Mouse (Mus musculus) ovary, adult 18-20 months (tissue): ENCODE measurements around the gene Mss51.
A peak's percentile ranks its signal among the peaks of the same experiment; 100 is the strongest.

ENCODE experiments used
- DNase-seq: peaks from one replicate; pipeline ENCODE4 v3.0.0; 2022; ENCODE audit warnings: low spot score, mixed read lengths

Mss51 gene

DNA sequence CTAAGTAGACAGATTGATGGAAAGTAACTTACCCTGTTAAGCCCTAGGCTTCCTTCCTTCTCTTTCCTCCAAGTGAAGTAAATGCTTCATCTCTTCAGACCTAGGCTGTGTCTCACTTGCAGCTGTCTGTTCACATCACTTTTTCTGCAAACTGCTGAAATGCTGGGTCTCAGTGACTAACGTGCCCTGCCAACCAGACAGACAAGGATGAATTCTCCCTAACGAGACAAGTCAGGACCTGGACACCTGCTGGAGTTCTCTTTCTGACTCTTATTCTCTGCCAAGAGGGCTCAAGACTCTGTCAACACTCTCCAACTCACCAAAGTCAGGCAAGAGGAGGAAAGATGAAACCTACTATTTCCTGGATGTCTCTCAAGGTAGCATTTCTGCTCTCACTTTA lies at the start of gene Mss51:
Gene Mss51, minus strand, starts transcription at position 299 of the 400 bp plus-strand sequence.
- DNase-seq: no peak

DNA sequence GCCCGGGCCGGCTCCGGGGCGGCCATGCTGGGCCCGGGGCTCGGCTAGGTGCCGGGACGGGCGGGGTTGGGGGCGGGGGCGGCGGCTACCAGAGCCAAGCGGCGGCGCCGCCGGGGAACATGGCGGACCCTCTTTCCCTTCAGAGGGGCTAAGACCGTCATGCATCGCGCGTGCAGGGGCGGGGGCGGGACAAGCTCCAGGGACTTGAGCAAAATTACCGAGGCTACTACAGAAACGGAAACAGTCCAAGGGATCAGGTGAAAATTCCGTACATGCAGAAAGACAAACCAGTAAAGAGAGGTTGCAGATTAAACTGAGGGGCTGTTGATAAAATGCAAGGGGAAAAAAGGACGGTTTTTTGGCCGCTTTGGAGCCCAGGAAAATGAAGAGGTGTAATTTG lies 49.7 kb upstream of the Mss51 start, which contains the start of gene Ppp3cb:
Gene Ppp3cb, minus strand, starts transcription at position 159 of the 400 bp plus-strand sequence.
- DNase-seq: peak; percentile 76

DNA sequence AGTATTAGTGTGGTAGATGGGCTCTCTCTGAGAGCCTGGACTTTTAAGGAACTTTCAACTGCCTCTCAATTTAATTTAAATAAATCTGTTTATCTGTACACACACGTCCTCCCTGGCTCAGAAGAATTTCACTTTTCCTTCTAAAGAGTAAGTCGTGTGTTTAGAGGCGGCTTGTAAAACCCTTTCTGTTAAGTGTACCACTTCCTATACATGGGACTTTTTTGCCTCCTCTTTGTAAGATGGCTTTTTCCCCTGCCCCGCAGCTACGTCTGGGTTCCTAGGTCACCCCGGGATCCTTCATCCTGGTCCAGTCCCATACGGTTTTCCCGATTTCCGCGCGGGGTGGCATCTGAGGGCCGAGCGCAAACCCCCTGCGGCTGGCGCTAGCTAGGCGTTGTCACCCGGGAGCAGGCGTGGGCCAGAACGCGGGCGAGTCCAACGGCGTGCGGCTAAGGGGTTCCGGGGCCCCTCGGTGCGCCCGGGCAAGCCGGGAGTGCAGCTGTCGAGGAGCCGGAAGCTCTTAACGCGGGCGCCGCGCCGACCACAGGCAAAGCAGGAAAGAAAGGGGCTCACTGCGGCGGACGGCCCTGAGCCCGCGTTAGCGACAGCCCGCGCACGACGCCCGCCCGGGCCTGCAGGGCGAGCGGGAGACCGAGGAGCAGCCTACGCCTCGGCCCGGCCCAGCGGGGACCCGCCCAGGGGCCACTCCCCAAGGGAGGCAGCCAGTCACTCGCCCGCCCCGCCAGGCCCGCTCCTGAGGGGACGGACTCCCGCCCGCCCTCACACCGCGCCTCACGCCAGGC lies 49.0 kb upstream of the Mss51 start:
- peak; percentile 92 for DNase-seq

DNA sequence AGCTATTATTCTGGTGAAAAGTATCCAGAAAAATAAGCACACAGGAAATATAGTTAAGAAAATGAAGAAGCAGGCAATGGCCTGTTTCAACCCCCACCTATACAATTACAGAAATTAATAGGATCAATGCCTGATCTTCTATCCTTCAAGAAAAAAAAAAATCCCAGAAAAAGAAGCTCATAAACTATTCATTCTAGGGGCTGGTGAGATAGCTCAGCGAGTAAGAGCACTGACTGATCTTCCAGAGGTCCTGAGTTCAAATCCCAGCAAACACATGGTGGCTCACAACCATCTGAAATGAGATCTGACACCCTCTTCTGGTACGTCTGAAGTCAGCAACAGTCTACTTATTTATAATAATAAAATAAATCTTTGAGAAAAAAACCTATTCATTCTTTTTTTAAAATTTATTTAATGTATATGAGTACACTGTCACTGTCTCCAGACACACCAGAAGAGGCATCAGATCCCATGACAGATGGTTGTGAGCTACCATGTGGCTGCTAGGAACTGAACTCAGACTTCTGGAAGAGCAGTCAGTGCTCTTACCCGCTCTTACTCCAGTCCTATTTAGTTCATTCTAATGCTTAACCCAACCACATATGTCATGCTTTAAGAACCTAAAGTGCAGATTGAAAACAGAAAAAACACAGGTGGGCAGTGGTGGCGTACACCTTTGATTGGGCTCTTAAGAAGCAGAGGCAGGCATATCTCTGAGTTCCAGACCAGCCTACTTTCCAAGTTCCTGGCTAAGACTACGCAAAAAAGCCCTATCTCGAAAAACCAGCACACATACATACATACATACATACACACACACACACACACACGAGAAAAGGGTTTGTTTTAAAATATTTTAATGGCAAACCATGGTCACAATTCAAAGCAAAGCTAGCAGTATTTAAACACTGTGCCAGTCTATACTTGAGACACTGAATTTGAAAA lies 48.0 kb upstream of the Mss51 start:
- no peak for DNase-seq

DNA sequence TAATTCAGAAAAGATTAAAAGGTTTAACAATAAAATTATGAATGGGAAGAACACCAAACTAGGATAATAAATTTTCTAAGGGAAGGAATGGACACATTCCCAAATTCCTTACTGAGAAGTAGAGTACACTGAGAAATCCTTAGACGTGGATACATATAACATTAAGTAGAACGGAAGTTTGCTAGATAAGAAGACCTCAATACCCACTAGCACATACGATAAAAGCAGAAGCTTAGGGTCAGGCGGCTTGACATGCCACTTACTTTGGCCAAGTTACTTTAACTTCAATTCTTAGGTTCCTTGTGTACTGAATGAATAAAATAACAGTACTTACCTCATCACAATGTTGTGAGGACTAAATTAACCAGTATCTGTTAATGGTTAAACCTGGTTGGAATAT lies 32.9 kb upstream of the Mss51 start:
- no peak for DNase-seq

DNA sequence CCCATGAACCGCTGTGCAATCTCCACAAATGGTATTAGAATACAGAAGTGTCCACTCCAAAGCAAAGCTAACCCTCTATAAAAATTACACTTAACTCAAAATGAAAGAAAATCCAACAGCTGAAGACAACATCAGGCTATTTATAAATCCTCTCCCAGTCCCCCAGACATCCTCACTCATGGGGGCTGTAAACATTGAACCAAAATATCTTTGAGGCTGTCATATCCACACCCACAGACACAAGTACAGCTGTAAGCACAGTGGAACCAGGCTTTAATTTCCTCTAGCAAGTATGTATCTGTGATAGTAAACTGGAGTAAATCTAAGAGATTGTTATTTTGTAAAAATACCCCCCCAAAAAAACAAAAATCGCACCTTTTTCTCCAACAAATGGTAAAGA lies 23.5 kb upstream of the Mss51 start:
- DNase-seq: no peak

DNA sequence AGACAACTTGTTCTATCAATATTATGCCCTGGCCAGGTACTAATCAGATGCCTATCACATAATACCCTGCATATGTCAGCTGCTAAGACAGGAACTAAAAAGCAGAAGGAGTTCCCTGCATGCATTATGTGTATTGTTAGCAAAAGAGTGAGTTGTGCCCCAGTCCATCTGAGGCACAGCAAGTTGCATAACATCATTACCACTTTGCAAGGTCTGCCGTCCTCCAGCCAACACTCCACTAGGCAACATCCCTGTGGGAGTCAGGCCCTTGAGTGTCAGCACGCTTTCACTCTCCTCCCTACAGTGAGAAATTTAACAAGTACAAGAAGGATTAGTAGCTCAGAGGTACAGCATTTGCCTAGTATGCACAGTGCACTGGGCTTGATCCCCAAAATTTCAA lies 11.7 kb upstream of the Mss51 start:
- no peak for DNase-seq

DNA sequence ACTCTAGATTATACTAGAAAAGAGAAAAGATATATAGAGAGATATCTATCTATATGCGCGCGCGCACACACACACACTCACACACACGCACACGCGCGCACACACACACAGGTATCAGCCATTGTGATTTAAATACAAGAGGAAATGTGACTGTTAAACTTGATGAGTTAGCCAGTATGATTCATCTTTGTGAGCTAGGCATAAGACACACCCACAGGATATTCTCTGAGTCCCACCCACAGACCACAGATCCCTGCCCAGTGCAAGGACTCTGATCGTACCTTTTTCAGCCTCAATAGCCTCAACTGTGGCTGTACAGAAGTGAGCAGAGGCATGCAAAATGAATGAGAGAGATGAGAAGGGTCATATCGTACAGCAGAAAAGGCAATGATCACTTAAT lies 6.3 kb upstream of the Mss51 start:
- DNase-seq: no peak

DNA sequence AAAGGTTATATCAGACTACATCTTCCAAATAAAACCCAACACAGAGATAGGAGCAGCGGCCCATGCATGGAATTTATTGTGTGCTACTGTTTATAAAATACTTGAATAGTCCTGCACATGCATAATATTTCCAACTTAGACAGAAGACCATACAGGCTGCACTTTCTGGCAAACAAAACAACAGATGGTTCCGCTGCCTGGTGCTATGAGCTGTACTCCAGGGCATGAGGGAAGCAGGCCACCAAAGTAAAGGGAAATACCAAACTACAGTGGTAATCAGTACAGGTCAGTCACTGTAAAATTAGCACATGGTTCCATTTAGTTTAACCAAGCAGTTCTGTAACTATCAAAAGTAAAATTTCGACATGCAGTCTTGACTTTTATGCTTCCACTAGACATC lies 3.3 kb upstream of the Mss51 start:
- no peak for DNase-seq

DNA sequence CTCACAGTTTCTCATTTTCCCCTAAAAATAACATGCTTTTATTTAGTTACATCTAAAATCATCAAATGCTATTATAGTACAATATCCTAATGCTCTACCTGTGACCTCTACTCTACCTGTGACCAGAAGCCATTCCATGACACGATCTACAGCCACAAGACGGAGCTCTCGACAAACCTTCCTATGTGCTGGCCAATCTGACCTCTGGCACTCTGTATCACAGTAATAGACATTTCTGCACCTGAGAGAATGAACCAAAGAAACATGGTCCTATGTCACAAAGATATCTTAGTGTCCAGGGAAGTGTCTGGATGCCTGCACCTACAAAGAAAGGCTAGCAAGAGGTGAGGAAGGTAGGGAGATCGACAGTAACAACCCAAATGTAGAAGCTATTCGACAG lies 10.7 kb downstream of the Mss51 start:
- no peak for DNase-seq

DNA sequence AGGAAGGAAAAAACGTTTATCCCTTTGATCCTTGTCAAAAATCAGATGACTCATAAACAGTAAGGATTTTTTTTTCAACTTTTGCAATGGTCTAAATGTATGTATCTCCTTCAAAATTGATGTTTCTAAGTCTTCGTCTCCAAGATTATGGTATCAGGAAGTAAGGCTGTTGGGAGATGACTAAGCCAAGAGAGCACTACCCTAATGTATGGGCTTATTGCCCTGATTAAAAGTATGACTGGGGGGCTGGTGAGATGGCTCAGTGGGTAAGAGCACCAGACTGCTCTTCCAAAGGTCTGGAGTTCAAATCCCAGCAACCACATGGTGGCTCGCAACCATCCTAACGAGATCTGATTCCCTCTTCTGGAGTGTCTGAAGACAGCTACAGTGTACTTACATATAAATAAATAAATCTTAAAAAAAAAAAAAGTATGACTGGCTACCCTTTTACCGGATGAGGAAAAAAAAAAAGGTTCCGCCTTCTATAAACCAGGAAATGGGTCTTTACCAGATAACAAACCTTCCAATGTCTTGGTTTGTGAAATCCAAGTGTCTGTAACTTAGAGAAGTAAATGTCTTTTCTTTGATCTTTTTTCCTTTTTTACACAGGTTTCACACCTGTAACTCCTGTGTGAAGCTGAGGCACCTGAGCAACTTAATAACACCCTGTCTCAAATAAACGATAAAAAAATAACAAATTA lies 14.5 kb downstream of the Mss51 start:
- DNase-seq: no peak

DNA sequence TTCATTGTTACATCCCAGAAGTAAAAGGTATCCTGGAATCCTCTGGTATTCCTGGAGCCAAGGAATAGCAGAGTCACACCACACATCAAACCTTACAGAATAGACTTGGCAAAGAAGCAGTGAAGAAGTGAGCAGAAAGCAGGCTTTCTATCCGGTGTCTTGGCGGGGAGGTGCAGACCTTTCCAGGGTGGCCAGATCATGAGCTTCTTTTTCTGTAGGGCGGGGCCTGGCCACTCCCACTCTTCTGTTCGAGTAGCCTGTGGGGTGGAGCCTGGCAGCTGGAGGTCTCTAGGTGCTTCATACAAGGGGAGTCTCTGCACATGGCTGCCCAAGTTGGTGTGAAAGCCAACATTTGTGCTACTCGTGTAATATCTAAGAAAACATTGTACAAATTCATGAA lies 15.5 kb downstream of the Mss51 start:
- DNase-seq: no peak

DNA sequence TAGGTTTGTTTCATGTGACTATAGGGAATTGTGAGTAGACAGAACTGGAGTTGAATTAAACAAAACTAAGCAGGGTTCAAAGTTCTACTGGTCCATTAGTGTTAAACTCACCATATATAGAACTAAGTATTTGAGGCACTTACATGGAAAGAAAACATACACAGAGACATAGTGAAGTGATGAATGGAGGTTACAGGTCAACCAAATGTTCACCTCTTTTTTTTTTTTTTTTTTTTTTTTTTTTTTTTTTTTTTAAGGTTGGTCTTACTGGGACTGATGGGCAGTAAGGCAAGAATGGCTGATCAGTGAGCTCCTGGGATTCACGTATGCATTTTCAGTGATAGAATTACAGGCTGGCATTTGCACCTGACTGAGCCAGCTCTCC lies 16.5 kb downstream of the Mss51 start:
- DNase-seq: no peak

DNA sequence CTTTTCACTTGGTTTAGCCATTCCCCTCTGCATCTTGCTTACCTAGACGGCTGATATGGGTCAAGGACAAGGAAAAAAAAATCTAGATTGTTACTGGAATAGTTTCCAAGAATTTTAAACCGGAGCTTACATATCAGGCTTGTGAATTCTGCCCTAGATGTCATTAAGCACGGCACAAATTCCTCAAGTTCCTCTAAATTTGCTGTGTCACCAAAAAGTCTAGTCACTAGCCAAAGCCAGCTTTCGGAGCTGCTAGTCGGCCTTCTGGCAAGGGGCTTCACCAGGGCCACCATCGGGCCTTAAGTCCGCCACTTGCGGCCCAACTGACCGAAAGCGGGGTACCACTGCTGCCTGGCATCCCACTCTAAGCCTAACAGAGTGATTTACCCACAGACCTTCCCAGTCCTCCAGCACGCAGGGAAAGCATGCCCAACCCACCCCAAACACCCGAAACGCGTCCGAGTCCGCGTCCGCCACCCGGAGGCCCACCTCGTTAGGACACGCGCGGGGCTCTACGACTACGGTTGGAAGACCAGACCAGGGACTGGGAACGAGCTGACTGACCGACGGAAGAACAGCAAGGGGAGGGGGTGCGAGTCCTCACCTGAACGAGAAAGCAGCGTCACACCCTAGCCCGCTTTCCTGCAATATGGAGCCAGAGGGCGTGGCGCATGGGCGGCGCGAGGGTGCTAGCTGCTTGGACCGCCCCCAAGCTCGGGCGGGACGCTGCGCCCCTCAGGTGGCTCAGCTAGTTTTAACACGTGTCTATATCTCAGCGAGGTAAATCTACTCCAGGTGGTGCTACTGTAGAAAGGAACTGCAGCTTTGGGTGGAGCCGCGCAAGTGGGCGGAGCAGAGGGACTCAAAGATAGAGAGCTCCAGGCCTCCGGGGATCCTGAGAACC lies 17.2 kb downstream of the Mss51 start, which contains the start of gene Anxa7:
Gene Anxa7, minus strand, starts transcription at position 843 of the 904 bp plus-strand sequence.
- DNase-seq: peak; percentile 46

DNA sequence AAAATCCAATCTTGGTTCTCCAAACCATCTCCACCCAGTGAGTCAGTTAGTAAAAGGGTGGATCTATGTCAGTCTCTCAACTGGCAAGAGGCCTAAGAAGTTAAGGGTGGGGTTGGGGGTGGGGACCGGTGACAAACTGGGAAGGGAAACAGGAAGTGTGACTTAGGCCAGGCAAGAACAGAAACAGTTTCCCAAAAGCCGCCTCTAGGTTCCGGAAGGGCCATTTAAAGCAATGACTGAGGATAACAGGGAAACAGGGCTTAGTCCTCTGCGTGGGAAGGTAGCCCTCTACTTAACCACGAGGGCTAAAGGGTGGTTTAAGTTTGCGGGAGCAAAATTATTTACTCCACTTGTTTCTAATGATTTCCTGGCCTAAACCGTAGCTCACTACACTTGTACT lies 17.9 kb downstream of the Mss51 start:
- no peak for DNase-seq

DNA sequence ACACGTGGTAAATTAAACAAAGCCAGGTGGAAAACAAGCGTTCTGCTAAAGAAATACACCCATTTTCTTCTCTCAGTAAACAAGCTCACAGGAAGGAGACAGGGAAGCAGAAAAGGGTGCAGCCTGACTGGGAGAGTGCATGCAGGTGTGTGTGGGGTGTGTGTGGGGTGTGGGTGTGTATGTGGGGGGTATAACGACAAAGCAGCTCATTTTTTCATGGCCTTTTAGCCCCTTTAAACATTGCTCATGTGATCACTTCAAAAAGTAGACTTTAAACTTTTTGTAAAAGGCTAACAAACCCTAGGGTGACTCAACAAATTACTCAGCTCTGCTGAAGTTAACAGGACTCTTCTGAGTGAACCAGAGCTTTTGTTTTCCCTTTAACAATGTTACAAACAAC lies 18.3 kb downstream of the Mss51 start:
- no peak for DNase-seq

DNA sequence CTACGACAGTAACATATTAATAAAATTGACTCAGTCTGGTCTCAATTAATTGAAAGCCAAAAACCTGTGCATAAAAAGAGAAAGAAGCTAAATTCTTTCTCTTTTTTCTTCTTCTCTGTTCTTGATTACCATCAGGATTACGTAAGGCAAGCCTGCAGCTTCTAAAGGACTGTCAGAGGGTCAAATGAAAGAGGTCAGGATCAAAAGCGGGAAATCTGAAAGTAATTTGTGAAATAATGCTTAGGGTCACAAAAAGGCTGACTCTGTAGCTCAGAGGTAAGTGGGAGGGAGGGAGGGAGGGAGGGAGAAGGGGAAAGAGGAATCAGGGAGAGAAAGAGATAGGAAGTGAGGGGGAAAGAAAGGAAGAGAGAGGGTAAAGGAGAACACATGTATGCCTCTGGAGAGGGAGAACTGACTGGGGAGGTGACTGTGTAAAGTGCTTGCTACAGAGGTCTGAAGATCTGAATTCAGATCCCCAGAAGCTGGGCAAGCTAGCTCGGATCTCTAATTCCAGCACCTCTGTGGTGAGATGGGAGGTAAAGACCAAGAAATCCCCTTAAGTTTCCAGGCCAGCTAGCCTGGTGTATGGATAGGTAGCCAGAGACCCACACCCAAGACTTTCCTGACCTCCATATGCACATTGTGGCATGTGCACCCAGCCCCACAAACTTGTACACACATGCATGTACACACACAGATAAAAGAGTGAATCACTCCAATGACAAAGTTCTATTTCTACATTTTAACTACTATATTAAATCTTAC lies 19.3 kb downstream of the Mss51 start:
- no peak for DNase-seq

DNA sequence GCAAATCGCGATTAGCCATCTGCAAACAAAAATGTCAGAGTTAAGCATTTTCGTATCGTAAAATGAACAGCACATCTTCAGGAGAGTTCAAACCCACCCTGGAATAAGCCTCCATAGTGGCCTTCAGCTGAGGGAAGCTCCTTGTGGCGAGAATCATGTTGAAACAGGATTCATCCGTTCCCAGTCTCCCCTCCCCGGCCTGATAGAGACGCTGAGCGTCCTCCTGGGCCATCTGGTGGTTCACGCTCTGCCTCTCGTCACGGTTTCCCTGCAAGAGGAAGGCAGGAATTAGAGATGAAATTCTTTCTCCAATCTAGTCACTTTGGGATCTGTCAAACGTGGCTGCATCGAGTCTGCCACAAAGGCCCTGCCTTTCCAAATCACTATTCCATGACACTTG lies 36.5 kb downstream of the Mss51 start:
- DNase-seq: no peak

DNA sequence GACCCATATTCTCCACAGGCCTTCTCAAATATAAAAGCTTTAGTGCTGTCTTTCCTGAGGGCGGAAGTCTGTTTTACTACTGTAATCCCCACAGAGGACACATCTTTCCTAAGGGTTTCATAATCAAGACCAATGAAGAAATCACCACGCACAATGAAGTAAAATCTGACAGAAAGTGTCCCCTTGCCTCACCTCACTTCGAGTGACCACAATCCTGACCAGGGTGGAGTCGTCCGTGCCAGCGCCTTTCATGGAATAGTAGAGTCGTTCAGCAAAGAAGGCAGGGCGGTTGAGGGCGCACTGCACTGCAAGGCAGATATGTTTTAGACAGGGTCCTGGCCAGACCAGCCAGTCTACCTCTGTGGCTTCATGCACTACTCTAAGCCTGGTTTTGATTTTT lies 38.3 kb downstream of the Mss51 start:
- DNase-seq: no peak

DNA sequence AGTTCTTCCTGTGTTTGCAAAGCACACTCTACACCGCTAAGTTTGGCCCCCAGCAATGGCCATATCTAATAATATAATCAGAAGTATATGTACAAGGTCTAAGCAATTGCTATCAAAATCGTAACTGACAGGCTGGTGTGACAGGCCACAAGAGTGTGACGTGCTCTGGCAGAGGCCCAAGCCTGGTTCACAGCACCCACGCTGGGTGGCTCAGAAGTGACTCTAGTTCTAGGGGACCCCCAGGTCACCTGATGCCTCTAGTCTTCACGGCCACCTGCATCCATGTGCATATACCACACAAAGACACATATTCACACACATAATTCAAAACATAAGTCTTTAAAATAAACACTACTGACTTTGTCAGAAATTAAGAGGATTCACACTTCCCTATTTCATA lies 43.8 kb downstream of the Mss51 start:
- no peak for DNase-seq
